Mouse (Mus musculus): ENCODE data around the gene Hhipl1.

DNA sequence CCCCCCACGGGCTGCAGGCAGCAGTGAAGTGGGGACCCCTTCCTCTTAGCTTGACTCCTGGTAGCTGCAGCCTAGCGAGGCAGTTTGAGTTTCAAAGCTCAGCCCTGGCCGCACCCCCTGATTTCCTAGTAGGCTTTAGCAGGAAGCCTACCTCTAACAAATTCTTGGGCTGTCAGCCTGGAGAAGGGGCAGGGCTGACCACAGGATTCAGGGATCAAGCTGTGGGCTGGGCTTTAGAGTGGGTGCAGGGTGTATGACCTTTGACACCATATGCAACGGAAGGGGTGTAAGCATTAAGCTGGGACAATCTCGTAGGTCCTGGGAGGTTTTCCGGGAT lies 65.3 kb downstream of the Hhipl1 start:
- TF ChIP-seq CTCF (IDR thresholded peaks at IDR 0.05; ENCODE audit: extremely low read depth, insufficient read depth, insufficient read length, insufficient replicate concordance) (no peak), POLR2A (IDR thresholded peaks at IDR 0.05; ENCODE audit: low read depth, low read length) (no peak)

Data from spleen, adult 2 months (tissue).